Mouse (Mus musculus) lung, postnatal 0 days (tissue): ENCODE measurements around the gene Cftr. TPM values are rescaled to one million over a fixed set of nuclear protein-coding genes. Genes with fewer than 3 reads are reported as not detected.

Experiments used
- ATAC-seq: fragments of 200-750 bp; cut with Nextera tagmentation; 2 replicates; pipeline ENCODE4 v1.8.0; 2017; ENCODE audit warnings: moderate library complexity
- DNase-seq: peaks from one replicate; pipeline ENCODE4 v3.0.0-alpha.2; 2016; ENCODE audit warnings: low spot score
- H3K27ac ChIP-seq: fragments of 300-500 bp; sonication (generic); 2 replicates; pipeline ENCODE4 v1.5.1; 2014; ENCODE audit warnings: antibody characterized with exemption, mild to moderate bottlenecking, low read length, mixed read lengths
- H3K27me3 ChIP-seq: fragments of 300-500 bp; sonication (generic); replicated peaks from 2 replicates; pipeline ENCODE4 v1.6.1; 2014; ENCODE audit warnings: low read length, mixed read lengths; ENCODE audit not compliant: insufficient read depth
- H3K36me3 ChIP-seq: fragments of 300-500 bp; sonication (generic); 2 replicates; pipeline ENCODE4 v1.6.1; 2014; ENCODE audit warnings: low read length, mixed read lengths; ENCODE audit not compliant: insufficient read depth
- H3K4me1 ChIP-seq: fragments of 300-500 bp; sonication (generic); 2 replicates; pipeline ENCODE4 v1.6.1; 2014; ENCODE audit warnings: antibody characterized with exemption, low read depth, low read length, mixed read lengths; ENCODE audit not compliant: insufficient read depth
- H3K4me2 ChIP-seq: fragments of 300-500 bp; sonication (generic); replicated peaks from 2 replicates; pipeline ENCODE4 v1.6.1; 2014; ENCODE audit warnings: low read depth, mild to moderate bottlenecking, low read length, moderate library complexity, mixed read lengths
- H3K4me3 ChIP-seq: fragments of 300-500 bp; sonication (generic); 2 replicates; pipeline ENCODE4 v1.5.1; 2014; ENCODE audit warnings: low read depth, low read length
- H3K9ac ChIP-seq: fragments of 300-500 bp; sonication (generic); replicated peaks from 2 replicates; pipeline ENCODE4 v1.6.1; 2014; ENCODE audit warnings: low read depth, mild to moderate bottlenecking
- H3K9me3 ChIP-seq: fragments of 300-500 bp; sonication (generic); 2 replicates; pipeline ENCODE4 v1.6.1; 2016; ENCODE audit warnings: low read length, mixed read lengths
- CTCF ChIP-seq: IDR thresholded peaks from 2 replicates; pipeline ENCODE4 v1.5.1; 2016; ENCODE audit warnings: antibody characterized with exemption, mild to moderate bottlenecking
- EP300 ChIP-seq: IDR thresholded peaks from 2 replicates; pipeline ENCODE4 v1.6.1; 2016; ENCODE audit warnings: antibody characterized with exemption, mild to moderate bottlenecking, control low read depth
- WGBS: fragments of 180-500 bp; shearing (Covaris S2); extraction: QIAGEN DNeasy Blood & Tissue Kit; methylation state at CpG from one replicate; pipeline ENCODE4 v1.1.7; 2014; 5-methylcytosine and 5-hydroxymethylcytosine counted together
- polyA plus RNA-seq: library from polyadenylated mRNA; unstranded; fragments of >200 nt; fragmentation: Nextera tagmentation; extraction: Ambion mirVana; gene quantifications from 2 replicates; pipeline ENCODE4 v1.2.1, GENCODE M21; 2015

Cftr gene
- polyA plus RNA-seq, 1 experiment from 2014 or later: 7.5 TPM

GRCm38 (mm10) chr6:18171614-18172013 lies 1.1 kb downstream of the Cftr start:
- TF ChIP-seq EP300: no peak
- TF ChIP-seq CTCF: peak; percentile 58
- ATAC-seq: peak; percentile 54
- Histone ChIP-seq H3K9me3 (no peaks in the 10 kb centered on the region), H3K4me3 (peak overlapping the region; percentile 14; the same call in 1 of the 2 replicates), H3K4me1 (no peaks in the 10 kb centered on the region), H3K36me3 (no peaks in the 10 kb centered on the region), H3K4me2 (peak overlapping the region; percentile 33), H3K9ac (no peak overlapping the region), H3K27me3 (no peaks in the 10 kb centered on the region), H3K27ac (no peak overlapping the region)
- WGBS: 42% methylated on average over 8 of the region's 8 CpGs
- DNase-seq: peak; percentile 68

GRCm38 (mm10) chr6:18177509-18177908 lies 7.0 kb downstream of the Cftr start:
- DNase-seq (no peak), ATAC-seq (no peak)
- H3K4me3 ChIP-seq: no peak overlapping the region
- H3K9ac ChIP-seq: no peak overlapping the region
- no peak for TF ChIP-seq EP300
- TF ChIP-seq CTCF: no peak
- no peaks in the 10 kb centered on the region for H3K36me3 ChIP-seq
- H3K4me1 ChIP-seq: no peaks in the 10 kb centered on the region
- H3K27me3 ChIP-seq: no peaks in the 10 kb centered on the region
- H3K9me3 ChIP-seq: no peaks in the 10 kb centered on the region
- H3K27ac ChIP-seq: no peak overlapping the region
- 61% methylated on average over 2 of the region's 2 CpGs for WGBS
- H3K4me2 ChIP-seq: no peak overlapping the region

- no peak overlapping the region for H3K27ac ChIP-seq
- H3K9me3 ChIP-seq: no peaks in the 10 kb centered on the region
- H3K4me2 ChIP-seq: no peak overlapping the region
- no peak for DNase-seq
- H3K9ac ChIP-seq: no peak overlapping the region
- TF ChIP-seq CTCF: no peak
- no peak for TF ChIP-seq EP300
- WGBS: 54% methylated on average over 3 of the region's 3 CpGs
- H3K4me3 ChIP-seq: no peak overlapping the region
- H3K36me3 ChIP-seq: no peaks in the 10 kb centered on the region
- no peaks in the 10 kb centered on the region for H3K4me1 ChIP-seq
- no peak for ATAC-seq
- H3K27me3 ChIP-seq: no peaks in the 10 kb centered on the region
These were observed 10.2 kb downstream of the Cftr start for GRCm38 (mm10) chr6:18180665-18181064.

GRCm38 (mm10) chr6:18182903-18183302 lies 12.4 kb downstream of the Cftr start:
- DNase-seq (no peak), ATAC-seq (no peak)
- no peak overlapping the region for H3K4me3 ChIP-seq
- H3K27ac ChIP-seq: no peak overlapping the region
- no peak for TF ChIP-seq EP300
- TF ChIP-seq CTCF: no peak
- no peak overlapping the region for H3K4me2 ChIP-seq
- no peaks in the 10 kb centered on the region for H3K36me3 ChIP-seq
- no peaks in the 10 kb centered on the region for H3K9me3 ChIP-seq
- H3K9ac ChIP-seq: no peak overlapping the region
- H3K27me3 ChIP-seq: no peaks in the 10 kb centered on the region
- H3K4me1 ChIP-seq: no peaks in the 10 kb centered on the region

GRCm38 (mm10) chr6:18220691-18221090 lies 50.2 kb downstream of the Cftr start:
- peak; percentile 70 for DNase-seq
- no peak overlapping the region for H3K27ac ChIP-seq
- H3K27me3 ChIP-seq: no peaks in the 10 kb centered on the region
- H3K9ac ChIP-seq: no peak overlapping the region
- H3K36me3 ChIP-seq: no peaks in the 10 kb centered on the region
- no peak for TF ChIP-seq CTCF
- TF ChIP-seq EP300: 0 out of 2 replicates have a peak, but pooled peaks have one; percentile 19
- H3K4me1 ChIP-seq: no peaks in the 10 kb centered on the region
- H3K4me2 ChIP-seq: no peak overlapping the region
- ATAC-seq: peak; percentile 72
- no peak overlapping the region for H3K4me3 ChIP-seq
- H3K9me3 ChIP-seq: no peaks in the 10 kb centered on the region
- WGBS: 54% methylated on average over 1 of the region's 1 CpGs

GRCm38 (mm10) chr6:18223206-18223605 lies 52.7 kb downstream of the Cftr start:
- Histone ChIP-seq H3K4me1 (no peaks in the 10 kb centered on the region), H3K27ac (no peak overlapping the region), H3K36me3 (no peaks in the 10 kb centered on the region), H3K4me3 (no peak overlapping the region), H3K9ac (no peak overlapping the region), H3K9me3 (no peaks in the 10 kb centered on the region), H3K4me2 (no peak overlapping the region), H3K27me3 (no peaks in the 10 kb centered on the region)
- DNase-seq: no peak
- no peak for TF ChIP-seq EP300
- no peak for TF ChIP-seq CTCF
- ATAC-seq: no peak
- WGBS: 90% methylated on average over 4 of the region's 4 CpGs

GRCm38 (mm10) chr6:18225157-18225556 lies 54.7 kb downstream of the Cftr start:
- WGBS: 38% methylated on average over 3 of the region's 3 CpGs
- no peak overlapping the region for H3K27ac ChIP-seq
- no peak for TF ChIP-seq EP300
- no peak for TF ChIP-seq CTCF
- no peaks in the 10 kb centered on the region for H3K36me3 ChIP-seq
- H3K4me1 ChIP-seq: no peaks in the 10 kb centered on the region
- no peak for ATAC-seq
- H3K27me3 ChIP-seq: no peaks in the 10 kb centered on the region
- no peak overlapping the region for H3K4me2 ChIP-seq
- H3K9ac ChIP-seq: no peak overlapping the region
- DNase-seq: no peak
- H3K4me3 ChIP-seq: no peak overlapping the region
- H3K9me3 ChIP-seq: no peaks in the 10 kb centered on the region
